Mouse (Mus musculus) hindbrain, embryonic 10.5 days (tissue): Measurements from ENCODE around the gene Itpkb. TPM values are rescaled to one million over a fixed set of nuclear protein-coding genes. Genes with fewer than 3 reads are reported as not detected.

ENCODE experiments used
- DNase-seq: peaks from one replicate; pipeline ENCODE4 v3.0.0-alpha.2; 2017; ENCODE audit warnings: low spot score
- H3K27ac ChIP-seq: fragments of 300-500 bp; sonication (generic); 2 replicates; pipeline ENCODE4 v1.5.1; 2016; ENCODE audit warnings: mild to moderate bottlenecking, moderate library complexity
- H3K27me3 ChIP-seq: fragments of 300-500 bp; sonication (generic); 2 replicates; pipeline ENCODE4 v1.6.1; 2016; ENCODE audit warnings: mild to moderate bottlenecking; ENCODE audit not compliant: poor library complexity, insufficient read depth, severe bottlenecking
- H3K36me3 ChIP-seq: fragments of 300-500 bp; sonication (generic); 2 replicates; pipeline ENCODE4 v1.6.1; 2016; ENCODE audit warnings: mild to moderate bottlenecking, moderate library complexity
- H3K4me1 ChIP-seq: fragments of 300-500 bp; sonication (generic); replicated peaks from 2 replicates; pipeline ENCODE4 v1.6.1; 2016; ENCODE audit warnings: mild to moderate bottlenecking
- H3K4me3 ChIP-seq: fragments of 300-500 bp; sonication (generic); 2 replicates; pipeline ENCODE4 v1.5.1; 2016; ENCODE audit warnings: mild to moderate bottlenecking, moderate library complexity
- H3K9me3 ChIP-seq: fragments of 300-500 bp; sonication (generic); 2 replicates; pipeline ENCODE4 v1.6.1; 2016; ENCODE audit warnings: mild to moderate bottlenecking, moderate library complexity
- WGBS: fragments of 180-500 bp; shearing (Covaris S2); methylation state at CpG from one replicate; pipeline ENCODE4 v1.1.7; 2016; 5-methylcytosine and 5-hydroxymethylcytosine counted together
- polyA plus RNA-seq: library from polyadenylated mRNA; unstranded; fragments of >200 nt; fragmentation: Nextera tagmentation; extraction: Ambion mirVana; gene quantifications from 2 replicates; pipeline ENCODE4 v1.2.1, GENCODE M21; 2016

The Itpkb gene
- 3.7 and 4.2 TPM in 2 replicates for polyA plus RNA-seq

GRCm38 (mm10) chr1:180330145-180330706, at the start of gene Itpkb:
Gene Itpkb (plus strand): TSS chr1:180330485.
- Histone ChIP-seq H3K36me3 (0 out of 2 replicates have a peak, but pooled peaks cover 10% of the 10 kb centered on the region), H3K4me3 (peak within 1 kb of the TSS; percentile 64), H3K27me3 (peaks cover 49% of the 10 kb centered on the region), H3K27ac (peak within 1 kb of the TSS; percentile 84), H3K4me1 (peaks cover 54% of the 10 kb centered on the region), H3K9me3 (no peaks in the 10 kb centered on the region)
- 2% methylated on average over 19 of the region's 19 CpGs for WGBS
- peak; percentile 68 for DNase-seq

GRCm38 (mm10) chr1:180282581-180282980, 47.7 kb upstream of the Itpkb start:
- Histone ChIP-seq H3K4me3 (no peak overlapping the region), H3K27ac (no peak overlapping the region), H3K9me3 (no peaks in the 10 kb centered on the region), H3K36me3 (no peaks in the 10 kb centered on the region), H3K27me3 (no peaks in the 10 kb centered on the region), H3K4me1 (peaks cover 33% of the 10 kb centered on the region)
- DNase-seq = no peak
- 58% methylated on average over 6 of the region's 6 CpGs for WGBS

GRCm38 (mm10) chr1:180283813-180284768, 46.2 kb upstream of the Itpkb start:
- Histone ChIP-seq H3K27ac (peak overlapping the region; percentile 37), H3K4me3 (no peak overlapping the region), H3K4me1 (peaks cover 35% of the 10 kb centered on the region), H3K36me3 (no peaks in the 10 kb centered on the region), H3K27me3 (no peaks in the 10 kb centered on the region), H3K9me3 (no peaks in the 10 kb centered on the region)
- 18% methylated on average over 16 of the region's 16 CpGs for WGBS
- peak; percentile 59 for DNase-seq

GRCm38 (mm10) chr1:180286081-180286831, 44.0 kb upstream of the Itpkb start:
- H3K27me3 ChIP-seq = no peaks in the 10 kb centered on the region
- 68% methylated on average over 15 of the region's 15 CpGs for WGBS
- DNase-seq = no peak
- H3K27ac ChIP-seq = peak overlapping the region; percentile 62
- no peaks in the 10 kb centered on the region for H3K9me3 ChIP-seq
- peaks cover 36% of the 10 kb centered on the region for H3K4me1 ChIP-seq
- H3K36me3 ChIP-seq = no peaks in the 10 kb centered on the region
- H3K4me3 ChIP-seq = no peak overlapping the region

GRCm38 (mm10) chr1:180288227-180288626, 42.1 kb upstream of the Itpkb start:
- no peaks in the 10 kb centered on the region for H3K36me3 ChIP-seq
- H3K9me3 ChIP-seq = no peaks in the 10 kb centered on the region
- peaks cover 36% of the 10 kb centered on the region for H3K4me1 ChIP-seq
- H3K27ac ChIP-seq = no peak overlapping the region
- no peaks in the 10 kb centered on the region for H3K27me3 ChIP-seq
- WGBS = 90% methylated on average over 7 of the region's 7 CpGs
- no peak overlapping the region for H3K4me3 ChIP-seq
- no peak for DNase-seq

GRCm38 (mm10) chr1:180288872-180289468, 41.3 kb upstream of the Itpkb start:
- Histone ChIP-seq H3K27ac (peak overlapping the region; percentile 37), H3K36me3 (no peaks in the 10 kb centered on the region), H3K4me3 (no peak overlapping the region), H3K4me1 (peaks cover 30% of the 10 kb centered on the region), H3K27me3 (no peaks in the 10 kb centered on the region), H3K9me3 (no peaks in the 10 kb centered on the region)
- no peak for DNase-seq
- 87% methylated on average over 7 of the region's 7 CpGs for WGBS

- WGBS = 84% methylated on average over 5 of the region's 5 CpGs
- H3K27ac ChIP-seq = peak overlapping the region; percentile 37
- peaks cover 21% of the 10 kb centered on the region for H3K4me1 ChIP-seq
- DNase-seq = no peak
- H3K9me3 ChIP-seq = no peaks in the 10 kb centered on the region
- no peaks in the 10 kb centered on the region for H3K36me3 ChIP-seq
- H3K4me3 ChIP-seq = no peak overlapping the region
- no peaks in the 10 kb centered on the region for H3K27me3 ChIP-seq
These were observed 40.5 kb upstream of the Itpkb start for GRCm38 (mm10) chr1:180289788-180290187.

- Histone ChIP-seq H3K9me3 (no peaks in the 10 kb centered on the region), H3K4me3 (no peak overlapping the region), H3K36me3 (no peaks in the 10 kb centered on the region), H3K27me3 (no peaks in the 10 kb centered on the region), H3K4me1 (peaks cover 17% of the 10 kb centered on the region), H3K27ac (no peak overlapping the region)
- no peak for DNase-seq
- WGBS = 85% methylated on average over 4 of the region's 4 CpGs
These were observed 39.9 kb upstream of the Itpkb start for GRCm38 (mm10) chr1:180290358-180290757.

GRCm38 (mm10) chr1:180296088-180296487, 34.2 kb upstream of the Itpkb start:
- no peak for DNase-seq
- 91% methylated on average over 9 of the region's 9 CpGs for WGBS
- H3K27ac ChIP-seq = no peak overlapping the region; the same call in 1 of the 2 replicates
- peaks cover 15% of the 10 kb centered on the region for H3K4me1 ChIP-seq
- no peak overlapping the region for H3K4me3 ChIP-seq
- H3K27me3 ChIP-seq = no peaks in the 10 kb centered on the region
- no peaks in the 10 kb centered on the region for H3K36me3 ChIP-seq
- H3K9me3 ChIP-seq = no peaks in the 10 kb centered on the region

- H3K4me3 ChIP-seq = no peak overlapping the region
- DNase-seq = no peak
- no peaks in the 10 kb centered on the region for H3K9me3 ChIP-seq
- WGBS = 89% methylated on average over 4 of the region's 4 CpGs
- H3K27ac ChIP-seq = no peak overlapping the region
- no peaks in the 10 kb centered on the region for H3K36me3 ChIP-seq
- H3K27me3 ChIP-seq = peaks cover 6% of the 10 kb centered on the region; the same call in 1 of the 2 replicates
- H3K4me1 ChIP-seq = peaks cover 37% of the 10 kb centered on the region
These were observed 30.6 kb upstream of the Itpkb start for GRCm38 (mm10) chr1:180299697-180300096.

GRCm38 (mm10) chr1:180300292-180300691, 30.0 kb upstream of the Itpkb start:
- peaks cover 6% of the 10 kb centered on the region; the same call in 1 of the 2 replicates for H3K27me3 ChIP-seq
- 95% methylated on average over 4 of the region's 4 CpGs for WGBS
- H3K4me3 ChIP-seq = no peak overlapping the region
- H3K4me1 ChIP-seq = peaks cover 37% of the 10 kb centered on the region
- no peak overlapping the region for H3K27ac ChIP-seq
- no peak for DNase-seq
- no peaks in the 10 kb centered on the region for H3K9me3 ChIP-seq
- no peaks in the 10 kb centered on the region for H3K36me3 ChIP-seq

- Histone ChIP-seq H3K4me1 (peaks cover 37% of the 10 kb centered on the region), H3K9me3 (no peaks in the 10 kb centered on the region), H3K4me3 (no peak overlapping the region), H3K27me3 (peaks cover 6% of the 10 kb centered on the region; the same call in 1 of the 2 replicates), H3K27ac (no peak overlapping the region), H3K36me3 (no peaks in the 10 kb centered on the region)
- 59% methylated on average over 4 of the region's 4 CpGs for WGBS
- DNase-seq = no peak
These were observed 29.3 kb upstream of the Itpkb start for GRCm38 (mm10) chr1:180300997-180301396.
